Mouse (Mus musculus): ENCODE measurements around the gene Zswim3. TPM values are rescaled to one million over a fixed set of nuclear protein-coding genes. Genes with fewer than 3 reads are reported as not detected.

Gene Zswim3
- polyA plus RNA-seq, 1 experiment from 2014 or later = 5.9 TPM

- H3K4me1 ChIP-seq (ENCODE audit: control insufficient read depth in 2 of 2, insufficient read depth in 2 of 2, low read length in 2 of 2) = 0 out of 4 replicates have a peak, but pooled peaks cover 0 to 4% of the 10 kb centered on the region in 2 experiments
- 96% methylated on average over 4 of the region's 4 CpGs for WGBS
- H3K27ac ChIP-seq (replicated peaks in 1 of 2; ENCODE audit: control insufficient read depth in 1 of 2, insufficient read depth in 1 of 2, low read depth in 2 of 2, low read length in 2 of 2) = no peak overlapping the region
- H3K9ac ChIP-seq (ENCODE audit: low read length) = no peak overlapping the region
- no peak for ATAC-seq (ENCODE audit: insufficient number of reproducible peaks, insufficient read depth, low FRiP score, low read depth)
- H3K36me3 ChIP-seq (ENCODE audit: control insufficient read depth, insufficient read depth, low read length) = peaks cover 61% of the 10 kb centered on the region
- H3K9me3 ChIP-seq (ENCODE audit: control insufficient read depth, low read length) = no peaks in the 10 kb centered on the region
- H3K4me2 ChIP-seq (ENCODE audit: low read length) = peak overlapping the region; percentile 67; the same call in 1 of the 2 replicates
- H3K4me3 ChIP-seq (ENCODE audit: control insufficient read depth in 1 of 2, insufficient read depth in 1 of 2, low read depth in 1 of 2, low read length in 2 of 2) = no peak overlapping the region
- no peaks in the 10 kb centered on the region for H3K27me3 ChIP-seq (ENCODE audit: control insufficient read depth, insufficient read depth, low read length)
These were observed 19.1 kb downstream of the Zswim3 start for GRCm38 (mm10) chr2:164823969-164824368.

- no peaks in the 10 kb centered on the region for H3K9me3 ChIP-seq (ENCODE audit: control insufficient read depth, low read length)
- ATAC-seq (ENCODE audit: insufficient number of reproducible peaks, insufficient read depth, low FRiP score, low read depth) = no peak
- H3K36me3 ChIP-seq (ENCODE audit: control insufficient read depth, insufficient read depth, low read length) = peaks cover 66% of the 10 kb centered on the region
- no peaks in the 10 kb centered on the region for H3K27me3 ChIP-seq (ENCODE audit: control insufficient read depth, insufficient read depth, low read length)
- peaks cover under 1 to 6% of the 10 kb centered on the region in 2 experiments; a peak in 2 of 4 replicates for H3K4me1 ChIP-seq (ENCODE audit: control insufficient read depth in 2 of 2, insufficient read depth in 2 of 2, low read length in 2 of 2)
- H3K27ac ChIP-seq (replicated peaks in 1 of 2; ENCODE audit: control insufficient read depth in 1 of 2, insufficient read depth in 1 of 2, low read depth in 2 of 2, low read length in 2 of 2) = no peak overlapping the region
- no peak overlapping the region for H3K4me2 ChIP-seq (ENCODE audit: low read length)
- 91% methylated on average over 17 of the region's 17 CpGs for WGBS
- no peak overlapping the region for H3K9ac ChIP-seq (ENCODE audit: low read length)
- H3K4me3 ChIP-seq (ENCODE audit: control insufficient read depth in 1 of 2, insufficient read depth in 1 of 2, low read depth in 1 of 2, low read length in 2 of 2) = no peak overlapping the region
These were observed 20.6 kb downstream of the Zswim3 start for GRCm38 (mm10) chr2:164825521-164825920.

- Histone ChIP-seq H3K4me2 (ENCODE audit: low read length) (no peak overlapping the region), H3K9me3 (ENCODE audit: control insufficient read depth, low read length) (no peaks in the 10 kb centered on the region), H3K36me3 (ENCODE audit: control insufficient read depth, insufficient read depth, low read length) (peaks cover 55% of the 10 kb centered on the region), H3K27me3 (ENCODE audit: control insufficient read depth, insufficient read depth, low read length) (no peaks in the 10 kb centered on the region), H3K4me1 (ENCODE audit: control insufficient read depth in 2 of 2, insufficient read depth in 2 of 2, low read length in 2 of 2) (peaks cover 3 to 22% of the 10 kb centered on the region in 2 experiments; a peak in 3 of 4 replicates), H3K4me3 (ENCODE audit: control insufficient read depth in 1 of 2, insufficient read depth in 1 of 2, low read depth in 1 of 2, low read length in 2 of 2) (no peak overlapping the region), H3K9ac (ENCODE audit: low read length) (no peak overlapping the region), H3K27ac (replicated peaks in 1 of 2; ENCODE audit: control insufficient read depth in 1 of 2, insufficient read depth in 1 of 2, low read depth in 2 of 2, low read length in 2 of 2) (no peak overlapping the region)
- ATAC-seq (ENCODE audit: insufficient number of reproducible peaks, insufficient read depth, low FRiP score, low read depth) = no peak
- whole genome bisulfite sequencing = 80% methylated on average over 16 of the region's 16 CpGs
These were observed 22.4 kb downstream of the Zswim3 start for GRCm38 (mm10) chr2:164827146-164827850.

- Histone ChIP-seq H3K4me3 (ENCODE audit: control insufficient read depth in 1 of 2, insufficient read depth in 1 of 2, low read depth in 1 of 2, low read length in 2 of 2) (no peak within 1 kb of the TSS), H3K4me2 (ENCODE audit: low read length) (no peak within 1 kb of the TSS), H3K27me3 (ENCODE audit: control insufficient read depth, insufficient read depth, low read length) (no peaks in the 10 kb centered on the region), H3K36me3 (ENCODE audit: control insufficient read depth, insufficient read depth, low read length) (peaks cover 55% of the 10 kb centered on the region), H3K9ac (ENCODE audit: low read length) (no peak within 1 kb of the TSS), H3K27ac (replicated peaks in 1 of 2; ENCODE audit: control insufficient read depth in 1 of 2, insufficient read depth in 1 of 2, low read depth in 2 of 2, low read length in 2 of 2) (no peak within 1 kb of the TSS), H3K9me3 (ENCODE audit: control insufficient read depth, low read length) (no peaks in the 10 kb centered on the region), H3K4me1 (ENCODE audit: control insufficient read depth in 2 of 2, insufficient read depth in 2 of 2, low read length in 2 of 2) (peaks cover 5 to 24% of the 10 kb centered on the region in 2 experiments; a peak in 3 of 4 replicates)
- 81% methylated on average over 6 of the region's 6 CpGs for WGBS
- no peak for ATAC-seq (ENCODE audit: insufficient number of reproducible peaks, insufficient read depth, low FRiP score, low read depth)
These were observed 23.5 kb downstream of the Zswim3 start, which contains the start of gene Spata25 for GRCm38 (mm10) chr2:164828437-164828836. Gene Spata25 (minus strand): TSS chr2:164828537.

- no peaks in the 10 kb centered on the region for H3K27me3 ChIP-seq (ENCODE audit: control insufficient read depth, insufficient read depth, low read length)
- ATAC-seq (ENCODE audit: insufficient number of reproducible peaks, insufficient read depth, low FRiP score, low read depth) = no peak
- H3K4me2 ChIP-seq (ENCODE audit: low read length) = no peak overlapping the region
- H3K9ac ChIP-seq (ENCODE audit: low read length) = no peak overlapping the region
- H3K36me3 ChIP-seq (ENCODE audit: control insufficient read depth, insufficient read depth, low read length) = peaks cover 55% of the 10 kb centered on the region
- WGBS = 88% methylated on average over 1 of the region's 1 CpGs
- H3K9me3 ChIP-seq (ENCODE audit: control insufficient read depth, low read length) = no peaks in the 10 kb centered on the region
- no peak overlapping the region for H3K4me3 ChIP-seq (ENCODE audit: control insufficient read depth in 1 of 2, insufficient read depth in 1 of 2, low read depth in 1 of 2, low read length in 2 of 2)
- peaks cover 5 to 22% of the 10 kb centered on the region in 2 experiments; a peak in 3 of 4 replicates for H3K4me1 ChIP-seq (ENCODE audit: control insufficient read depth in 2 of 2, insufficient read depth in 2 of 2, low read length in 2 of 2)
- no peak overlapping the region for H3K27ac ChIP-seq (replicated peaks in 1 of 2; ENCODE audit: control insufficient read depth in 1 of 2, insufficient read depth in 1 of 2, low read depth in 2 of 2, low read length in 2 of 2)
These were observed 24.2 kb downstream of the Zswim3 start for GRCm38 (mm10) chr2:164829090-164829489.

GRCm38 (mm10) chr2:164831029-164831428 is 26.1 kb downstream of the Zswim3 start:
- Histone ChIP-seq H3K4me1 (ENCODE audit: control insufficient read depth in 2 of 2, insufficient read depth in 2 of 2, low read length in 2 of 2) (peaks cover 9 to 29% of the 10 kb centered on the region in 2 experiments; a peak in 3 of 4 replicates), H3K4me3 (ENCODE audit: control insufficient read depth in 1 of 2, insufficient read depth in 1 of 2, low read depth in 1 of 2, low read length in 2 of 2) (no peak overlapping the region), H3K4me2 (ENCODE audit: low read length) (no peak overlapping the region), H3K9ac (ENCODE audit: low read length) (no peak overlapping the region; the same call in 1 of the 2 replicates), H3K36me3 (ENCODE audit: control insufficient read depth, insufficient read depth, low read length) (peaks cover 51% of the 10 kb centered on the region), H3K27me3 (ENCODE audit: control insufficient read depth, insufficient read depth, low read length) (no peaks in the 10 kb centered on the region), H3K27ac (replicated peaks in 1 of 2; ENCODE audit: control insufficient read depth in 1 of 2, insufficient read depth in 1 of 2, low read depth in 2 of 2, low read length in 2 of 2) (no peak overlapping the region), H3K9me3 (ENCODE audit: control insufficient read depth, low read length) (no peaks in the 10 kb centered on the region)
- 88% methylated on average over 10 of the region's 10 CpGs for WGBS
- no peak for ATAC-seq (ENCODE audit: insufficient number of reproducible peaks, insufficient read depth, low FRiP score, low read depth)

GRCm38 (mm10) chr2:164832032-164832747 is 27.3 kb downstream of the Zswim3 start:
- Histone ChIP-seq H3K27ac (replicated peaks in 1 of 2; ENCODE audit: control insufficient read depth in 1 of 2, insufficient read depth in 1 of 2, low read depth in 2 of 2, low read length in 2 of 2) (peak overlapping the region; percentile 97 to 98), H3K4me1 (ENCODE audit: control insufficient read depth in 2 of 2, insufficient read depth in 2 of 2, low read length in 2 of 2) (peaks cover 9 to 29% of the 10 kb centered on the region in 2 experiments; a peak in 3 of 4 replicates), H3K27me3 (ENCODE audit: control insufficient read depth, insufficient read depth, low read length) (no peaks in the 10 kb centered on the region), H3K9me3 (ENCODE audit: control insufficient read depth, low read length) (no peaks in the 10 kb centered on the region), H3K4me2 (ENCODE audit: low read length) (peak overlapping the region; percentile 83), H3K36me3 (ENCODE audit: control insufficient read depth, insufficient read depth, low read length) (peaks cover 51% of the 10 kb centered on the region), H3K4me3 (ENCODE audit: control insufficient read depth in 1 of 2, insufficient read depth in 1 of 2, low read depth in 1 of 2, low read length in 2 of 2) (peak overlapping the region; percentile 69 to 75), H3K9ac (ENCODE audit: low read length) (peak overlapping the region; percentile 90)
- WGBS = 56% methylated on average over 16 of the region's 16 CpGs
- ATAC-seq (ENCODE audit: insufficient number of reproducible peaks, insufficient read depth, low FRiP score, low read depth) = no peak
